Mouse (Mus musculus) spleen, adult 2 months (tissue): ENCODE measurements around the gene Hoga1.

ENCODE experiments used
- CTCF ChIP-seq: fragments of 200-500 bp; IDR thresholded peaks from 2 replicates; pipeline ENCODE4 v1.5.1; 2011; ENCODE audit warnings: mild to moderate bottlenecking, inconsistent platforms; ENCODE audit not compliant: insufficient read depth, insufficient read length, insufficient replicate concordance; ENCODE audit errors: extremely low read depth
- POLR2A ChIP-seq: fragments of 200-500 bp; IDR thresholded peaks from 2 replicates; pipeline ENCODE4 v1.6.1; 2011; ENCODE audit warnings: low read depth, low read length, inconsistent platforms

- TF ChIP-seq CTCF: no peak
- no peak for TF ChIP-seq POLR2A
Observed at GRCm38 (mm10) chr19:42011123-42011522, 34.3 kb upstream of the Hoga1 start.
